Mouse (Mus musculus) liver, adult 2 months (tissue): Measurements from ENCODE around the gene Cpeb3.

Experiments
- CTCF ChIP-seq: fragments of 200-500 bp; IDR thresholded peaks from 2 replicates; pipeline ENCODE4 v1.5.1; 2011; ENCODE audit warnings: low read depth, low read length, control low read depth
- POLR2A ChIP-seq: fragments of 200-500 bp; IDR thresholded peaks from 2 replicates; pipeline ENCODE4 v1.6.1; 2011; ENCODE audit warnings: low read length, control low read depth; ENCODE audit not compliant: insufficient read depth; ENCODE audit errors: extremely low read depth

- TF ChIP-seq CTCF, result no peak
- no peak for TF ChIP-seq POLR2A
Observed at GRCm38 (mm10) chr19:37093181-37093580, 115.2 kb downstream of the Cpeb3 start.
